Mouse (Mus musculus): ENCODE data around the gene Crim1.

- TF ChIP-seq CTCF (IDR thresholded peaks at IDR 0.05; ENCODE audit: control insufficient read depth, insufficient read depth, low read length) = no peak
- no peak for TF ChIP-seq POLR2A (IDR thresholded peaks at IDR 0.05; ENCODE audit: borderline replicate concordance, control insufficient read depth, low read depth, low read length)
These were observed 73.8 kb downstream of the Crim1 start for GRCm38 (mm10) chr17:78273875-78274274.
